Mouse (Mus musculus) embryonic facial prominence, embryonic 11.5 days (tissue): ENCODE data around the gene Ntsr2. TPM values are rescaled to one million over a fixed set of nuclear protein-coding genes. Genes with fewer than 3 reads are reported as not detected.

Source experiments
- ATAC-seq: fragments of 200-750 bp; cut with Nextera tagmentation; replicated peaks from 2 replicates; pipeline ENCODE4 v1.8.0; 2017; ENCODE audit warnings: low read depth; ENCODE audit not compliant: insufficient number of reproducible peaks, low FRiP score, low TSS enrichment
- DNase-seq: peaks from one replicate; pipeline ENCODE4 v3.0.0-alpha.2; 2015; ENCODE audit warnings: low spot score
- H3K27ac ChIP-seq: fragments of 300-500 bp; sonication (generic); replicated peaks from 2 replicates; pipeline ENCODE4 v1.5.1; 2014; ENCODE audit warnings: mild to moderate bottlenecking, low read depth, low read length, control low read depth
- H3K27me3 ChIP-seq: fragments of 300-500 bp; sonication (generic); 2 replicates; pipeline ENCODE4 v1.6.1; 2014; ENCODE audit warnings: mild to moderate bottlenecking, low read length, moderate library complexity, mixed read lengths; ENCODE audit not compliant: control insufficient read depth, insufficient read depth
- H3K36me3 ChIP-seq: fragments of 300-500 bp; sonication (generic); replicated peaks from 2 replicates; pipeline ENCODE4 v1.6.1; 2014; ENCODE audit warnings: low read depth, mild to moderate bottlenecking, low read length, moderate library complexity, mixed read lengths; ENCODE audit not compliant: control insufficient read depth, insufficient read depth
- H3K4me1 ChIP-seq: fragments of 300-500 bp; sonication (generic); 2 replicates; pipeline ENCODE4 v1.6.1; 2014; ENCODE audit warnings: low read length, mixed read lengths; ENCODE audit not compliant: control insufficient read depth, insufficient read depth
- H3K4me2 ChIP-seq: fragments of 300-500 bp; sonication (generic); 2 replicates; pipeline ENCODE4 v1.6.1; 2014; ENCODE audit warnings: low read depth, mild to moderate bottlenecking, control low read depth, low read length, moderate library complexity
- H3K4me3 ChIP-seq: fragments of 300-500 bp; sonication (generic); 2 replicates; pipeline ENCODE4 v1.5.1; 2014; ENCODE audit warnings: low read depth, low read length, control low read depth
- H3K9ac ChIP-seq: fragments of 300-500 bp; sonication (generic); replicated peaks from 2 replicates; pipeline ENCODE4 v1.6.1; 2014; ENCODE audit warnings: mild to moderate bottlenecking, control low read depth, low read length
- H3K9me3 ChIP-seq: fragments of 300-500 bp; sonication (generic); replicated peaks from 2 replicates; pipeline ENCODE4 v1.6.1; 2016; ENCODE audit warnings: mild to moderate bottlenecking, low read length, inconsistent platforms, mixed read lengths; ENCODE audit not compliant: control insufficient read depth
- WGBS: fragments of 180-500 bp; shearing (Covaris S2); extraction: QIAGEN DNeasy Blood & Tissue Kit; methylation state at CpG from one replicate; pipeline ENCODE4 v1.1.7; 2014; 5-methylcytosine and 5-hydroxymethylcytosine counted together
- polyA plus RNA-seq: library from polyadenylated mRNA; unstranded; fragments of >200 nt; fragmentation: Nextera tagmentation; extraction: Ambion mirVana; gene quantifications from 2 replicates; pipeline ENCODE4 v1.2.1, GENCODE M21; 2014

The Ntsr2 gene
- polyA plus RNA-seq, 1 experiment from 2014 or later = not detected

DNA sequence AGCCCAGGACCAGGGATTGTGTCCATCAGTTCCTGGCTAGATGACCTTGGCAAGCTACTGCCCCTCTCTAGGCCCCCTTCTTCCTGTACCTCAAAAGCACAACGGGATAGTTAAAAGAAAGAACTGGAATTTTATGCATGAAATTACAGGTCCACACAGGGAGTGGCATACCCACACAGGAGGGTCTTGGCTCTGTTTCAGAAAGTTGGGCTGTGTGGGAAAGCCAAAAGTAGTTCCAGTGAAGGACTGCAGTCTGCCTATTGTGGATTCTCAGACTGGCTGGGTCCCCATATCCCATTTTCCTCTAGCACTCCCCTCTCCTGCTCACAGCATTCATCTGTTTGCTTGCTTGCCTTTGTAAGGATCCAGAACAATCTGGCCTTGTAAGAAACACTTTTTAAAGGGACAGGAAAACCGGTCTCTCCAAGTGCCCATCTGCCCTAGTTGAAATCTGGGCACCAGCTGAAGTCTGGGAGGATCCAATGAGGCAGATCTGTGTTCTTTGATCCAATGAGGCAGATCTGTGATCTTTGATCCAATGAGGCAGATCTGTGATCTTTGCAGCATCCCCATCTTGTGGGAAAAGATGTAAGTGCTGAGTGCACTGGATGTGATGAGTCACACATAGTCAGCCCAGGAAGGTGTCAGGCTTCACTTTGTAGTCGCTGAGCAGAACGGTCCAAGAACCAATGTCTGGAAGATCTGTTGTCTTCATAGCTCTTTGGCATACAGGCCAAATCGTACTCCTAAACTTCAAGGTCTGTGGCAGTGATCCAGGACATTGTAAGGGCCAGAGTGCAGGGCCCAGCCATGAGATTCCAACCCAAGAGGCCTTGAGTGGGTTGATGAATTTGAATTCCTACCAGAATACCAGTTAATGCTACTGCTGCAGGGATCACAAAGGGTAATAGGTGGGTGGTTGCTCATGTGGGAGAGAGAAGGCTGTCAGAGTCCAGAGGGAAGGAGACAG is 4.0 kb downstream of the Ntsr2 start:
- H3K9me3 ChIP-seq = no peaks in the 10 kb centered on the region
- DNase-seq (no peak), ATAC-seq (no peak)
- no peaks in the 10 kb centered on the region for H3K4me1 ChIP-seq
- H3K4me3 ChIP-seq = no peak overlapping the region
- WGBS = 79% methylated on average over 5 of the region's 5 CpGs
- no peak overlapping the region for H3K27ac ChIP-seq
- H3K4me2 ChIP-seq = no peak overlapping the region
- peaks cover 15% of the 10 kb centered on the region for H3K27me3 ChIP-seq
- no peaks in the 10 kb centered on the region for H3K36me3 ChIP-seq
- no peak overlapping the region for H3K9ac ChIP-seq

- Histone ChIP-seq H3K9ac (no peak overlapping the region), H3K4me3 (no peak overlapping the region), H3K9me3 (no peaks in the 10 kb centered on the region), H3K27me3 (no peaks in the 10 kb centered on the region), H3K36me3 (no peaks in the 10 kb centered on the region), H3K4me2 (no peak overlapping the region), H3K4me1 (no peaks in the 10 kb centered on the region), H3K27ac (no peak overlapping the region)
- ATAC-seq = no peak
- WGBS = 87% methylated on average over 10 of the region's 10 CpGs
- no peak for DNase-seq
Observed at GRCm38 (mm10) chr12:16661459-16661858, 8.3 kb downstream of the Ntsr2 start.

- no peaks in the 10 kb centered on the region for H3K27me3 ChIP-seq
- H3K9me3 ChIP-seq = no peaks in the 10 kb centered on the region
- H3K27ac ChIP-seq = no peak overlapping the region
- DNase-seq (no peak), ATAC-seq (no peak)
- H3K4me1 ChIP-seq = no peaks in the 10 kb centered on the region
- WGBS = 87% methylated on average over 2 of the region's 2 CpGs
- H3K36me3 ChIP-seq = no peaks in the 10 kb centered on the region
- H3K4me2 ChIP-seq = no peak overlapping the region
- no peak overlapping the region for H3K4me3 ChIP-seq
- H3K9ac ChIP-seq = no peak overlapping the region
Observed at GRCm38 (mm10) chr12:16661936-16662335, 8.8 kb downstream of the Ntsr2 start.

- H3K9ac ChIP-seq = no peak overlapping the region
- no peak overlapping the region for H3K4me3 ChIP-seq
- no peaks in the 10 kb centered on the region for H3K9me3 ChIP-seq
- no peak overlapping the region for H3K4me2 ChIP-seq
- ATAC-seq (no peak), DNase-seq (no peak)
- WGBS = 80% methylated on average over 6 of the region's 6 CpGs
- H3K27ac ChIP-seq = no peak overlapping the region
- H3K36me3 ChIP-seq = no peaks in the 10 kb centered on the region
- no peaks in the 10 kb centered on the region for H3K4me1 ChIP-seq
- no peaks in the 10 kb centered on the region for H3K27me3 ChIP-seq
Observed at GRCm38 (mm10) chr12:16662955-16663585, 9.9 kb downstream of the Ntsr2 start.

DNA sequence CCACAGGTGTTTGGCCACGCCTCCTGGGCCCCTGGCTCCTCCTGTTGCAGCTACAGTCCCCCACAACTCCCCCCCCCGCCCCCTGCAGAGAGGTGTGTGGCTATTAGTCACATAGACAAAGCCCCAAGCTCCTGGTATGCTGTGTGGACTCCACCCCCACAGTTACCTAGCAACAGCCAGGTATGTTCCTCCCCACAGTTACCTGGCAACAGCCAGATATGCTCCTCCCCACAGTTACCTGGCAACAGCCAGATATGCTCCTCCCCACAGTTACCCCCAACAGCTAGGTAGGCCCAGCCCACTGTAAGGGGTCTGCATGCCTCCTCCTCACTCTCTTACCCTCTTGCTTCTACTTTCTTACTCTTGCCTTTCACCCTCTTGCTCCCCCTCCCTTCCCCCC is 11.8 kb downstream of the Ntsr2 start:
- H3K27ac ChIP-seq = no peak overlapping the region
- no peaks in the 10 kb centered on the region for H3K4me1 ChIP-seq
- H3K9ac ChIP-seq = no peak overlapping the region
- no peaks in the 10 kb centered on the region for H3K9me3 ChIP-seq
- no peak overlapping the region for H3K4me3 ChIP-seq
- ATAC-seq (0 out of 2 replicates have a peak, but pooled peaks have one; percentile 19), DNase-seq (peak; percentile 42)
- no peaks in the 10 kb centered on the region for H3K27me3 ChIP-seq
- no CpG with 5 or more reads among the region's 2 CpGs for WGBS
- no peaks in the 10 kb centered on the region for H3K36me3 ChIP-seq
- no peak overlapping the region for H3K4me2 ChIP-seq

DNA sequence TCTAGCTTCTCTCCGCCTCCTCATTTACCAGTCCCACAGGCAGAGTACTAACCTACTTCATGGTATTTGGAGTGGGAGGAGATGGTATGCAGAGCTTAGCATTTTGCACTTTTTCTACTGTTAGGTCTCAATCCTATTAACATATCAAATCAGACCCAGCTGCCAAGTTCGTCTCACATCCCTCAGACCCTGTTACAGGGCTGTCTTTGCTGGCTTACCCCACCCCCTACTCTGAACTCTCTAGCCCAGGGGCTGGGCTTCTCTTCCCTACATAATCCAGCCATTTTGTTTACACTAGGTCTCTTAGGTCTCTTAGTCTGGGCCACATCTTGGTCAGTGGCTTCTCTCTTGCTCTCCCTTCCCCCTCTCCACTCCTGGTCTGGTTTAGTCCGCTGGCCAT is 16.0 kb downstream of the Ntsr2 start:
- Histone ChIP-seq H3K4me2 (no peak overlapping the region), H3K9me3 (no peaks in the 10 kb centered on the region), H3K27ac (no peak overlapping the region), H3K9ac (no peak overlapping the region), H3K36me3 (no peaks in the 10 kb centered on the region), H3K4me3 (no peak overlapping the region), H3K27me3 (no peaks in the 10 kb centered on the region), H3K4me1 (no peaks in the 10 kb centered on the region)
- DNase-seq = peak; percentile 35
- 66% methylated on average over 3 of the region's 3 CpGs for WGBS
- ATAC-seq = no peak

- H3K9me3 ChIP-seq = no peaks in the 10 kb centered on the region
- no peaks in the 10 kb centered on the region for H3K36me3 ChIP-seq
- no peak overlapping the region for H3K9ac ChIP-seq
Observed at GRCm38 (mm10) chr12:16672246-16672645, 19.1 kb downstream of the Ntsr2 start.

GRCm38 (mm10) chr12:16690631-16691030 is 37.4 kb downstream of the Ntsr2 start:
- no peak overlapping the region for H3K4me2 ChIP-seq
- WGBS = 91% methylated on average over 9 of the region's 9 CpGs
- H3K4me3 ChIP-seq = no peak overlapping the region
- no peak for ATAC-seq
- no peak for DNase-seq
- no peak overlapping the region for H3K9ac ChIP-seq
- no peaks in the 10 kb centered on the region for H3K36me3 ChIP-seq
- no peaks in the 10 kb centered on the region for H3K4me1 ChIP-seq
- H3K27ac ChIP-seq = no peak overlapping the region
- no peaks in the 10 kb centered on the region for H3K9me3 ChIP-seq
- no peaks in the 10 kb centered on the region for H3K27me3 ChIP-seq

More at GRCm38 (mm10) chr12:16672246-16672645, 19.1 kb downstream of the Ntsr2 start:
- DNase-seq = no peak
- no peak overlapping the region for H3K27ac ChIP-seq
- H3K4me3 ChIP-seq = no peak overlapping the region
- H3K4me1 ChIP-seq = no peaks in the 10 kb centered on the region
- no peak for ATAC-seq
- H3K4me2 ChIP-seq = no peak overlapping the region
- no peaks in the 10 kb centered on the region for H3K27me3 ChIP-seq
- WGBS = 93% methylated on average over 10 of the region's 10 CpGs
